Mouse (Mus musculus): ENCODE results near the gene Igf1r. TPM values are rescaled to one million over a fixed set of nuclear protein-coding genes. Genes with fewer than 3 reads are reported as not detected.

Gene Igf1r
- polyA plus RNA-seq, 1 experiment from 2014 or later = 2.7 TPM

GRCm38 (mm10) chr7:68117567-68117966, 164.9 kb downstream of the Igf1r start:
- Histone ChIP-seq H3K4me1 (ENCODE audit: insufficient read depth) (peaks cover 6% of the 10 kb centered on the region), H3K9ac (replicated peaks) (no peak overlapping the region), H3K9me3 (ENCODE audit: low read length) (no peaks in the 10 kb centered on the region), H3K36me3 (replicated peaks; ENCODE audit: insufficient read depth, low read length) (no peaks in the 10 kb centered on the region), H3K27me3 (ENCODE audit: insufficient read depth, low read length) (peaks cover 37% of the 10 kb centered on the region), H3K4me3 (ENCODE audit: low read depth, low read length) (no peak overlapping the region), H3K27ac (ENCODE audit: low read depth) (no peak overlapping the region), H3K4me2 (ENCODE audit: low read depth, low read length) (no peak overlapping the region)
- DNase-seq = no peak
- no peak for ATAC-seq
- 58% methylated on average over 5 of the region's 5 CpGs for WGBS (ENCODE audit: insufficient replicate concordance)
- TF ChIP-seq EP300 (IDR thresholded peaks at IDR 0.05; ENCODE audit: low read depth) = no peak
- no peak for TF ChIP-seq CTCF (IDR thresholded peaks at IDR 0.05; ENCODE audit: low read depth)

GRCm38 (mm10) chr7:68117981-68118380, 165.4 kb downstream of the Igf1r start:
- no peak overlapping the region for H3K4me2 ChIP-seq (ENCODE audit: low read depth, low read length)
- TF ChIP-seq EP300 (IDR thresholded peaks at IDR 0.05; ENCODE audit: low read depth) (no peak), CTCF (IDR thresholded peaks at IDR 0.05; ENCODE audit: low read depth) (no peak)
- DNase-seq = no peak
- H3K4me1 ChIP-seq (ENCODE audit: insufficient read depth) = peaks cover 6% of the 10 kb centered on the region
- ATAC-seq = no peak
- no peaks in the 10 kb centered on the region for H3K9me3 ChIP-seq (ENCODE audit: low read length)
- peaks cover 39% of the 10 kb centered on the region for H3K27me3 ChIP-seq (ENCODE audit: insufficient read depth, low read length)
- no peak overlapping the region for H3K27ac ChIP-seq (ENCODE audit: low read depth)
- H3K36me3 ChIP-seq (replicated peaks; ENCODE audit: insufficient read depth, low read length) = no peaks in the 10 kb centered on the region
- 63% methylated on average over 2 of the region's 2 CpGs for WGBS (ENCODE audit: insufficient replicate concordance)
- no peak overlapping the region for H3K9ac ChIP-seq (replicated peaks)
- H3K4me3 ChIP-seq (ENCODE audit: low read depth, low read length) = no peak overlapping the region

GRCm38 (mm10) chr7:68119605-68120004, 167.0 kb downstream of the Igf1r start:
- Histone ChIP-seq H3K9me3 (ENCODE audit: low read length) (no peaks in the 10 kb centered on the region), H3K4me2 (ENCODE audit: low read depth, low read length) (no peak overlapping the region), H3K27ac (ENCODE audit: low read depth) (no peak overlapping the region), H3K36me3 (replicated peaks; ENCODE audit: insufficient read depth, low read length) (no peaks in the 10 kb centered on the region), H3K4me1 (ENCODE audit: insufficient read depth) (peaks cover 3% of the 10 kb centered on the region), H3K4me3 (ENCODE audit: low read depth, low read length) (no peak overlapping the region), H3K27me3 (ENCODE audit: insufficient read depth, low read length) (peaks cover 49% of the 10 kb centered on the region), H3K9ac (replicated peaks) (no peak overlapping the region)
- TF ChIP-seq EP300 (IDR thresholded peaks at IDR 0.05; ENCODE audit: low read depth) (no peak), CTCF (IDR thresholded peaks at IDR 0.05; ENCODE audit: low read depth) (no peak)
- DNase-seq (no peak), ATAC-seq (peak; percentile 59)
- 61% methylated on average over 5 of the region's 5 CpGs for WGBS (ENCODE audit: insufficient replicate concordance)

GRCm38 (mm10) chr7:68122418-68122817, 169.8 kb downstream of the Igf1r start:
- no peak for ATAC-seq
- Histone ChIP-seq H3K27ac (ENCODE audit: low read depth) (no peak overlapping the region), H3K4me3 (ENCODE audit: low read depth, low read length) (no peak overlapping the region), H3K9me3 (ENCODE audit: low read length) (no peaks in the 10 kb centered on the region), H3K27me3 (ENCODE audit: insufficient read depth, low read length) (peaks cover 49% of the 10 kb centered on the region), H3K9ac (replicated peaks) (no peak overlapping the region), H3K4me2 (ENCODE audit: low read depth, low read length) (no peak overlapping the region), H3K36me3 (replicated peaks; ENCODE audit: insufficient read depth, low read length) (no peaks in the 10 kb centered on the region), H3K4me1 (ENCODE audit: insufficient read depth) (peaks cover 3% of the 10 kb centered on the region)
- TF ChIP-seq EP300 (IDR thresholded peaks at IDR 0.05; ENCODE audit: low read depth) = no peak
- TF ChIP-seq CTCF (IDR thresholded peaks at IDR 0.05; ENCODE audit: low read depth) = no peak
- DNase-seq = no peak
- 40% methylated on average over 3 of the region's 3 CpGs for WGBS (ENCODE audit: insufficient replicate concordance)

- ATAC-seq (no peak), DNase-seq (no peak)
- H3K4me3 ChIP-seq (ENCODE audit: low read depth, low read length) = no peak overlapping the region
- H3K9ac ChIP-seq (replicated peaks) = no peak overlapping the region
- 0 out of 2 replicates have a peak, but pooled peaks cover 10% of the 10 kb centered on the region for H3K4me1 ChIP-seq (ENCODE audit: insufficient read depth)
- H3K27me3 ChIP-seq (ENCODE audit: insufficient read depth, low read length) = peaks cover 51% of the 10 kb centered on the region
- no peak overlapping the region for H3K4me2 ChIP-seq (ENCODE audit: low read depth, low read length)
- H3K27ac ChIP-seq (ENCODE audit: low read depth) = no peak overlapping the region
- TF ChIP-seq CTCF (IDR thresholded peaks at IDR 0.05; ENCODE audit: low read depth) (no peak), EP300 (IDR thresholded peaks at IDR 0.05; ENCODE audit: low read depth) (no peak)
- H3K9me3 ChIP-seq (ENCODE audit: low read length) = no peaks in the 10 kb centered on the region
- H3K36me3 ChIP-seq (replicated peaks; ENCODE audit: insufficient read depth, low read length) = no peaks in the 10 kb centered on the region
- 42% methylated on average over 2 of the region's 2 CpGs for WGBS (ENCODE audit: insufficient replicate concordance)
These were observed 172.7 kb downstream of the Igf1r start for GRCm38 (mm10) chr7:68125347-68125746.

GRCm38 (mm10) chr7:68127799-68128261, 175.2 kb downstream of the Igf1r start:
- H3K9ac ChIP-seq (replicated peaks) = peak overlapping the region; percentile 66; the same call in 1 of the 2 replicates
- 27% methylated on average over 6 of the region's 6 CpGs for WGBS (ENCODE audit: insufficient replicate concordance)
- ATAC-seq (no peak), DNase-seq (peak; percentile 54)
- H3K9me3 ChIP-seq (ENCODE audit: low read length) = no peaks in the 10 kb centered on the region
- peaks cover 22% of the 10 kb centered on the region for H3K4me1 ChIP-seq (ENCODE audit: insufficient read depth)
- peak overlapping the region; percentile 73 for H3K4me2 ChIP-seq (ENCODE audit: low read depth, low read length)
- peaks cover 52% of the 10 kb centered on the region for H3K27me3 ChIP-seq (ENCODE audit: insufficient read depth, low read length)
- TF ChIP-seq CTCF (IDR thresholded peaks at IDR 0.05; ENCODE audit: low read depth) (peak; percentile 76), EP300 (IDR thresholded peaks at IDR 0.05; ENCODE audit: low read depth) (no peak)
- no peaks in the 10 kb centered on the region for H3K36me3 ChIP-seq (replicated peaks; ENCODE audit: insufficient read depth, low read length)
- peak overlapping the region; percentile 88 for H3K27ac ChIP-seq (ENCODE audit: low read depth)
- no peak overlapping the region for H3K4me3 ChIP-seq (ENCODE audit: low read depth, low read length)

Data from liver, postnatal 0 days (tissue).